Mouse (Mus musculus) layer of hippocampus, adult 18-20 months (tissue): Measurements from ENCODE around the gene Entpd5. TPM values are rescaled to one million over a fixed set of nuclear protein-coding genes. Genes with fewer than 3 reads are reported as not detected.

ENCODE experiments used
- DNase-seq, 2 experiments: peaks; one replicate each; pipeline ENCODE4 v3.0.0; 2022; ENCODE audit warnings: low spot score in 2 of 2
- total RNA-seq, 2 experiments: library from RNA; stranded (reverse); gene quantifications; 2 replicates each; pipeline ENCODE4 v1.2.3; 2021

The Entpd5 gene
- total RNA-seq, 2 experiments from 2014 or later: 21.5 to 26.1 TPM

DNA sequence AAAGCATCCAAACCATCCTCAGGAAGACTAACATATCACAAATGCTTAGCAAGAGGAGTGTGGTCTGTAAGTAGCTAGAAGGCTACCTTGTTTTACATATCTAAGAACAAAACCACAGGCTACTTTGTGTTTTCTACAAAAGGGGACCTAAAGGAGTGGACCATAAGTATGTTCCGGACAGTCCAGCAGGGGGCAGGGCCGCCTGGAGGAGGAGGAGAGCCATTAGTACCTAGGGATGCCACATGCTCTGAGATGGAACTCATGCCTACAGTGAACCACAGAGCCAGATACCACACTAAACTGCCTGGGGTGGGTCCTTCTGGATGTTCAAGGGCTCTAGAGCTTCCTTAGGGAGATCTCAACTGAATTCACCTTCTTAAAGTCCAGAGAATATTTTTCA is 61.6 kb downstream of the Entpd5 start:
- DNase-seq: no peak

DNA sequence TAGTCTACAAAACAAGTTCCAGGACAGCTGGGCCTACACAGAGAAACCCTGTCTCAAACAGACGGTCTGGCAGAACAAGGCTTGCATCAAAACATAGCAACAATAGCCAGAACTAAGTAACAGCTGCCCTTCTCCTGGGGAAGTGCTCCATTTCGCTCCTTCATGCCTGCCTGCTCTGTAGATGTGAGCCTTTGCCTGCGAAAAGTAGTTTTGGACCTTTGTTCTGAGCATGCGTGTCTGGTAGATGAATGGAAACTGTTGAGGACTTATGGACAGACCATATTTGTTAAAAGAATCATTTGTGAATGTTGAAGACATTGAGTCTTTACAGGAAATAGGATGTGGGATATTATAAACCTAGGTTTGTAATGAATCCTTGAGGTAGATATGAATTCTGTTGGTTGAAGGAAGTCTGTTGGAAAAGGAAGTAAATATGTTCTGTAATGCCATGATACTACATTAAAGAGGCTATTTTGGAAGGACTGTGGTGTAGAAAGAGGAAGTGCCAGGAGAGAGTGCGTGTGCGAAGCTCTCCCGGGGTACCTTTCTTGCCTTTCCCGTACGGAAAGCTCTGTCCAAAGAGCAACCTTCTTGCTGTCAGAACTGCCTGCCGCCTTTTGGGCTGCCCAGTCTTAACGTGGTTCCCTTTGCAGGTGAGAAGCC is 71.7 kb downstream of the Entpd5 start:
- no peak for DNase-seq

- peak in 1 of 2 experiments; percentile 55 for DNase-seq
Observed at GRCm38 (mm10) chr12:84327111-84327512, 81.7 kb downstream of the Entpd5 start.

Other genes starting within 250 kb of the Entpd5 start
- gene Elmsan1, start 190.1 kb downstream of the Entpd5 start, total RNA-seq: 10 to 100 TPM; 26.9 to 31.3 TPM
- gene Ptgr2, start 123.8 kb downstream of the Entpd5 start, total RNA-seq: 10 to 100 TPM; 38.7 to 41.7 TPM
- 10 to 100 TPM; 34.2 to 37.1 TPM for gene Zfp410, start 92.2 kb downstream of the Entpd5 start, total RNA-seq
- gene Coq6, start 47.4 kb downstream of the Entpd5 start, total RNA-seq: 10 to 100 TPM; 21.2 to 22.7 TPM
- gene Fam161b, start 47.2 kb downstream of the Entpd5 start, total RNA-seq: 10 to 100 TPM; 12.4 to 13.0 TPM
- gene Bbof1, start within 50 bp of the Entpd5 start, total RNA-seq: 10 to 100 TPM in 1 of 2 experiments, 1 to 10 TPM in 1; 8.4 to 10.1 TPM
- gene Rnf113a2, start 8.2 kb upstream of the Entpd5 start, total RNA-seq: 10 to 100 TPM; 12.5 to 15.3 TPM
- gene Aldh6a1, start 42.0 kb upstream of the Entpd5 start, total RNA-seq: 10 to 100 TPM; 58.8 to 59.6 TPM
- 10 to 100 TPM; 26.8 to 28.6 TPM for gene Lin52, start 42.4 kb upstream of the Entpd5 start, total RNA-seq
- gene Vsx2, start 160.7 kb upstream of the Entpd5 start, total RNA-seq: under 1 TPM; 0.23 to 0.27 TPM
- gene Abcd4, start 208.4 kb upstream of the Entpd5 start, total RNA-seq: 10 to 100 TPM; 12.7 to 13.4 TPM
- not detected for gene Vrtn, start 232.0 kb upstream of the Entpd5 start, total RNA-seq